Mouse (Mus musculus): ENCODE measurements at regions not wholly inside any gene's neighbourhood (a gene's known extent, or its start where the extent isn't known, plus 50 kb on each side); places are given as distances from the start of the nearest gene placed in this dataset.
"Not testable (repeated sequence)": the region's sequence is repeated elsewhere in the genome, so short reads cannot be mapped to it uniquely, and the experiment has no call there.

GRCm38 (mm10) chr2:116526203-116526602 is 352.3 kb upstream of the Tmco5 start:
- not testable (repeated sequence) for H3K4me3 ChIP-seq (ENCODE audit: insufficient read depth, low read length); H3K27ac ChIP-seq (ENCODE audit: insufficient read depth, low read length); H3K4me1 ChIP-seq (ENCODE audit: control insufficient read depth, insufficient read depth, low read length)

GRCm38 (mm10) chr2:116536453-116536852 is 342.0 kb upstream of the Tmco5 start:
- Histone ChIP-seq H3K27ac (ENCODE audit: insufficient read depth, low read length) (no peak overlapping the region), H3K4me3 (ENCODE audit: insufficient read depth, low read length) (no peak overlapping the region), H3K4me1 (ENCODE audit: control insufficient read depth, insufficient read depth, low read length) (no peaks in the 10 kb centered on the region)
- TF ChIP-seq CTCF (IDR thresholded peaks at IDR 0.05; ENCODE audit: borderline replicate concordance, insufficient read depth, low read length): no peak
- no peak for TF ChIP-seq POLR2A (IDR thresholded peaks at IDR 0.05; ENCODE audit: low read depth, low read length)

- no peak overlapping the region for H3K4me3 ChIP-seq (ENCODE audit: insufficient read depth, low read length)
- TF ChIP-seq POLR2A (IDR thresholded peaks at IDR 0.05; ENCODE audit: low read depth, low read length) (no peak), CTCF (IDR thresholded peaks at IDR 0.05; ENCODE audit: borderline replicate concordance, insufficient read depth, low read length) (no peak)
Observed at GRCm38 (mm10) chr2:116559350-116559749, 319.1 kb upstream of the Tmco5 start.

GRCm38 (mm10) chr2:116583989-116584388 is 294.5 kb upstream of the Tmco5 start:
- TF ChIP-seq POLR2A (IDR thresholded peaks at IDR 0.05; ENCODE audit: low read depth, low read length) (no peak), CTCF (IDR thresholded peaks at IDR 0.05; ENCODE audit: borderline replicate concordance, insufficient read depth, low read length) (no peak)
- no peaks in the 10 kb centered on the region for H3K4me1 ChIP-seq (ENCODE audit: control insufficient read depth, insufficient read depth, low read length)

More at GRCm38 (mm10) chr2:116559350-116559749, 319.1 kb upstream of the Tmco5 start:
- H3K4me1 ChIP-seq (ENCODE audit: control insufficient read depth, insufficient read depth, low read length): no peaks in the 10 kb centered on the region
- no peak overlapping the region for H3K27ac ChIP-seq (ENCODE audit: insufficient read depth, low read length)

GRCm38 (mm10) chr2:116586203-116586959 is 292.1 kb upstream of the Tmco5 start:
- Histone ChIP-seq H3K4me3 (ENCODE audit: insufficient read depth, low read length) (no peak overlapping the region), H3K4me1 (ENCODE audit: control insufficient read depth, insufficient read depth, low read length) (no peaks in the 10 kb centered on the region), H3K27ac (ENCODE audit: insufficient read depth, low read length) (no peak overlapping the region)
- TF ChIP-seq CTCF (IDR thresholded peaks at IDR 0.05; ENCODE audit: borderline replicate concordance, insufficient read depth, low read length) (no peak), POLR2A (IDR thresholded peaks at IDR 0.05; ENCODE audit: low read depth, low read length) (no peak)

More at GRCm38 (mm10) chr2:116583989-116584388, 294.5 kb upstream of the Tmco5 start:
- Histone ChIP-seq H3K4me3 (ENCODE audit: insufficient read depth, low read length) (no peak overlapping the region), H3K27ac (ENCODE audit: insufficient read depth, low read length) (no peak overlapping the region)

GRCm38 (mm10) chr2:116605869-116606268 is 272.6 kb upstream of the Tmco5 start:
- TF ChIP-seq CTCF (IDR thresholded peaks at IDR 0.05; ENCODE audit: borderline replicate concordance, insufficient read depth, low read length) (no peak), POLR2A (IDR thresholded peaks at IDR 0.05; ENCODE audit: low read depth, low read length) (no peak)
- no peaks in the 10 kb centered on the region for H3K4me1 ChIP-seq (ENCODE audit: control insufficient read depth, insufficient read depth, low read length)
- no peak overlapping the region for H3K27ac ChIP-seq (ENCODE audit: insufficient read depth, low read length)
- no peak overlapping the region for H3K4me3 ChIP-seq (ENCODE audit: insufficient read depth, low read length)

GRCm38 (mm10) chr2:116639935-116640334 is 238.6 kb upstream of the Tmco5 start:
- no peak for TF ChIP-seq POLR2A (IDR thresholded peaks at IDR 0.05; ENCODE audit: low read depth, low read length)
- no peak for TF ChIP-seq CTCF (IDR thresholded peaks at IDR 0.05; ENCODE audit: borderline replicate concordance, insufficient read depth, low read length)
- Histone ChIP-seq H3K27ac (ENCODE audit: insufficient read depth, low read length) (no peak overlapping the region), H3K4me1 (ENCODE audit: control insufficient read depth, insufficient read depth, low read length) (no peaks in the 10 kb centered on the region), H3K4me3 (ENCODE audit: insufficient read depth, low read length) (no peak overlapping the region)

- no peak overlapping the region for H3K27ac ChIP-seq (ENCODE audit: insufficient read depth, low read length)
- TF ChIP-seq CTCF (IDR thresholded peaks at IDR 0.05; ENCODE audit: borderline replicate concordance, insufficient read depth, low read length): no peak
- no peak for TF ChIP-seq POLR2A (IDR thresholded peaks at IDR 0.05; ENCODE audit: low read depth, low read length)
- H3K4me1 ChIP-seq (ENCODE audit: control insufficient read depth, insufficient read depth, low read length): no peaks in the 10 kb centered on the region
- H3K4me3 ChIP-seq (ENCODE audit: insufficient read depth, low read length): no peak overlapping the region
Observed at GRCm38 (mm10) chr2:116652106-116652505, 226.4 kb upstream of the Tmco5 start.

- H3K4me1 ChIP-seq (ENCODE audit: control insufficient read depth, insufficient read depth, low read length): no peaks in the 10 kb centered on the region
- no peak for TF ChIP-seq POLR2A (IDR thresholded peaks at IDR 0.05; ENCODE audit: low read depth, low read length)
- TF ChIP-seq CTCF (IDR thresholded peaks at IDR 0.05; ENCODE audit: borderline replicate concordance, insufficient read depth, low read length): no peak
- no peak overlapping the region for H3K27ac ChIP-seq (ENCODE audit: insufficient read depth, low read length)
- H3K4me3 ChIP-seq (ENCODE audit: insufficient read depth, low read length): no peak overlapping the region
Observed at GRCm38 (mm10) chr2:116685756-116686155, 192.7 kb upstream of the Tmco5 start.

- H3K4me1 ChIP-seq (ENCODE audit: control insufficient read depth, insufficient read depth, low read length): no peaks in the 10 kb centered on the region; the same call in 1 of the 2 replicates
- H3K4me3 ChIP-seq (ENCODE audit: insufficient read depth, low read length): no peak overlapping the region
- H3K27ac ChIP-seq (ENCODE audit: insufficient read depth, low read length): no peak overlapping the region
- no peak for TF ChIP-seq CTCF (IDR thresholded peaks at IDR 0.05; ENCODE audit: borderline replicate concordance, insufficient read depth, low read length)
- TF ChIP-seq POLR2A (IDR thresholded peaks at IDR 0.05; ENCODE audit: low read depth, low read length): no peak
Observed at GRCm38 (mm10) chr2:116697542-116697941, 180.9 kb upstream of the Tmco5 start.

Measured in embryonic fibroblast, embryonic 13.5 days (primary cell).